16 mouse cellular contexts compared by ENCODE assay signal in the genomic region with DNA sequence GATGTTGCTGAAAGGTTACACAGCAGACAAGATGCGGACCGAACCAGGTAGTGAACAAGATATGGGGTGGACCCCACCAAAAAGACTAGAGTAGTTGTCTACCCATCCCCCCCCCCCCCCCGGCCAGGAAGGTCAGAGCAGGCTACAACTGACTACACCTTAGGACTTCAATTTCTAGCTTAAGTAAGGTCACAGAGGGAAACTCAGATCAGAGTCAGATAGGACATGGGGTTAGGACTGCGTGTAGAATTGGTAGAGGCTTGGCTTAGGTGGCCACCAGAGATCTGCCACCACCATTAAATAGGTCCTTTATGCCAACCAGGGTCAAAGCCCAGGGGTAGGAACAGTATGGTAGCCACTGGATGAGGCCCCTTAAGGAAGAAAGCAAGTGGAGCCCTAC. TPM values are rescaled to one million over a fixed set of nuclear protein-coding genes. Genes with fewer than 3 reads are reported as not detected.
DNase-seq lines count a peak whose midpoint lies in the region; ATAC-seq and TF ChIP-seq lines count a peak whose summit lies in the region.
"Not testable (repeated sequence)": the region's sequence is repeated elsewhere in the genome, so short reads cannot be mapped to it uniquely, and the experiment has no call there.
"Had no signal": no experiment of that assay in that cellular context is flagged by ENCODE, and none has a peak within 500 bp of the region (broad histone marks: within the 10 kb centered on the region; RNA-seq: fewer than 3 reads in every experiment).

No protein-coding gene starts in this region.

- H3K9me3 ChIP-seq in embryonic facial prominence, embryonic 12.5 days: peaks cover 52% of the 10 kb centered on the region
- peaks cover 43% of the 10 kb centered on the region for H3K9me3 ChIP-seq in forebrain, embryonic 15.5 days
- H3K9me3 ChIP-seq in heart, embryonic 15.5 days (replicated peaks): peaks cover 19% of the 10 kb centered on the region
- H3K9me3 ChIP-seq in hindbrain, embryonic 13.5 days: peaks cover 57% of the 10 kb centered on the region
- H3K9me3 ChIP-seq in limb, embryonic 13.5 days: peaks cover 54% of the 10 kb centered on the region
- peaks cover 26% of the 10 kb centered on the region for H3K9me3 ChIP-seq in lung, postnatal 0 days (ENCODE audit: low read length)
- peaks cover 47% of the 10 kb centered on the region for H3K9me3 ChIP-seq in midbrain, embryonic 14.5 days (ENCODE audit: control insufficient read depth, low read length)

- H3K9ac ChIP-seq in embryonic facial prominence, embryonic 12.5 days; forebrain, embryonic 15.5 days (replicated peaks); heart, embryonic 15.5 days; hindbrain, embryonic 13.5 days; limb, embryonic 13.5 days; lung, postnatal 0 days (replicated peaks; ENCODE audit: low read depth); midbrain, embryonic 14.5 days (replicated peaks; ENCODE audit: low read length): not testable (repeated sequence)

- not testable (repeated sequence) for H3K36me3 ChIP-seq in embryonic facial prominence, embryonic 12.5 days; forebrain, embryonic 15.5 days; heart, embryonic 15.5 days; hindbrain, embryonic 13.5 days; limb, embryonic 13.5 days; lung, postnatal 0 days (ENCODE audit: insufficient read depth, low read length); midbrain, embryonic 14.5 days (ENCODE audit: control insufficient read depth, insufficient read depth, low read length)

- not testable (repeated sequence) for TF ChIP-seq CTCF in lung, postnatal 0 days (IDR thresholded peaks at IDR 0.05)

- H3K27ac ChIP-seq in embryonic facial prominence, embryonic 12.5 days; forebrain, embryonic 15.5 days (replicated peaks); heart, embryonic 15.5 days; hindbrain, embryonic 13.5 days; limb, embryonic 13.5 days; lung, postnatal 0 days (ENCODE audit: low read length); midbrain, embryonic 14.5 days (replicated peaks; ENCODE audit: low read depth, low read length): not testable (repeated sequence)

- not testable (repeated sequence) for TF ChIP-seq EP300 in lung, postnatal 0 days (IDR thresholded peaks at IDR 0.05)

- not testable (repeated sequence) for H3K27me3 ChIP-seq in embryonic facial prominence, embryonic 12.5 days; forebrain, embryonic 15.5 days; heart, embryonic 15.5 days; hindbrain, embryonic 13.5 days; limb, embryonic 13.5 days; lung, postnatal 0 days (replicated peaks; ENCODE audit: insufficient read depth, low read length); midbrain, embryonic 14.5 days (ENCODE audit: control insufficient read depth, insufficient read depth, low read length)

- 0 out of 2 replicates have a peak, but pooled peaks have one; percentile 49 for ATAC-seq in embryonic facial prominence, embryonic 12.5 days (ENCODE audit: insufficient number of reproducible peaks, insufficient read depth, low FRiP score, low TSS enrichment)
- 0 out of 2 replicates have a peak, but pooled peaks have one; percentile 23 for ATAC-seq in forebrain, embryonic 15.5 days (replicated peaks)
- ATAC-seq in heart, embryonic 15.5 days (replicated peaks; ENCODE audit: insufficient number of reproducible peaks, insufficient read depth, low FRiP score, low read depth): 0 out of 2 replicates have a peak, but pooled peaks have one; percentile 3
- 0 out of 2 replicates have a peak, but pooled peaks have one; percentile 26 for ATAC-seq in hindbrain, embryonic 13.5 days (ENCODE audit: low FRiP score)
- peak; percentile 41 for ATAC-seq in limb, embryonic 13.5 days (ENCODE audit: low FRiP score, low read depth)
- ATAC-seq in lung, postnatal 0 days: peak; percentile 24; the same call in 1 of the 2 replicates
- ATAC-seq in midbrain, embryonic 14.5 days (ENCODE audit: low FRiP score, low TSS enrichment): 0 out of 2 replicates have a peak, but pooled peaks have one; percentile 9

- not testable (repeated sequence) for H3K4me2 ChIP-seq in embryonic facial prominence, embryonic 12.5 days (replicated peaks); forebrain, embryonic 15.5 days (replicated peaks); heart, embryonic 15.5 days; hindbrain, embryonic 13.5 days; limb, embryonic 13.5 days (replicated peaks); lung, postnatal 0 days (replicated peaks; ENCODE audit: low read depth, low read length); midbrain, embryonic 14.5 days (ENCODE audit: low read length)

- DNase-seq in lung, postnatal 0 days (ENCODE audit: low spot score); midbrain, embryonic 14.5 days: not testable (repeated sequence)

- not testable (repeated sequence) for H3K4me1 ChIP-seq in embryonic facial prominence, embryonic 12.5 days; forebrain, embryonic 15.5 days; heart, embryonic 15.5 days (replicated peaks); hindbrain, embryonic 13.5 days (replicated peaks); limb, embryonic 13.5 days; lung, postnatal 0 days (ENCODE audit: insufficient read depth, low read depth, low read length); midbrain, embryonic 14.5 days (ENCODE audit: control insufficient read depth, insufficient read depth, low read length)

- WGBS in embryonic facial prominence, embryonic 12.5 days: 80% methylated on average over 4 of the region's 4 CpGs
- 86% methylated on average over 4 of the region's 4 CpGs for WGBS in forebrain, embryonic 15.5 days
- 71% methylated on average over 4 of the region's 4 CpGs for WGBS in heart, embryonic 15.5 days
- 86% methylated on average over 4 of the region's 4 CpGs for WGBS in hindbrain, embryonic 13.5 days
- 80% methylated on average over 4 of the region's 4 CpGs for WGBS in limb, embryonic 13.5 days
- WGBS in lung, postnatal 0 days: 74% methylated on average over 4 of the region's 4 CpGs
- WGBS in midbrain, embryonic 14.5 days: 81% methylated on average over 4 of the region's 4 CpGs

- H3K4me3 ChIP-seq in embryonic facial prominence, embryonic 12.5 days; forebrain, embryonic 15.5 days; heart, embryonic 15.5 days; hindbrain, embryonic 13.5 days; limb, embryonic 13.5 days; lung, postnatal 0 days (ENCODE audit: low read depth, low read length); midbrain, embryonic 14.5 days (replicated peaks; ENCODE audit: low read depth, low read length): not testable (repeated sequence)

RNA-seq across cellular contexts. Expression of a gene that starts 9.4 kb away (rescaled TPM):
- not detected in 2 replicates for polyA plus RNA-seq in embryonic facial prominence, embryonic 12.5 days (2016; fragmentation: Nextera tagmentation; extraction: Ambion mirVana)
- not detected in 2 replicates for polyA plus RNA-seq in forebrain, embryonic 15.5 days (2015; fragmentation: Nextera tagmentation; extraction: Ambion mirVana)
- polyA plus RNA-seq in heart, embryonic 15.5 days (2015; fragmentation: Nextera tagmentation; extraction: Ambion mirVana): not detected in 2 replicates
- not detected in 2 replicates for polyA plus RNA-seq in hindbrain, embryonic 13.5 days (2015; fragmentation: Nextera tagmentation; extraction: Ambion mirVana)
- not detected in 2 replicates for polyA plus RNA-seq in limb, embryonic 13.5 days (2015; fragmentation: Nextera tagmentation; extraction: Ambion mirVana)
- polyA plus RNA-seq in lung, postnatal 0 days (2015; fragmentation: Nextera tagmentation; extraction: Ambion mirVana): not detected in 2 replicates
- not detected in 2 replicates for polyA plus RNA-seq in midbrain, embryonic 14.5 days (2014; fragmentation: Nextera tagmentation; extraction: Ambion mirVana)
- polyA plus RNA-seq: brain, embryonic 14.5 days; C2C12; cortical plate, adult 2 months; embryonic facial prominence, embryonic 13.5 days; forebrain, embryonic 16.5 days; frontal cortex, adult 2 months; heart, embryonic 10.5 days; hindbrain, embryonic 16.5 days; inflammation-experienced regulatory T-cells, adult 6 months had no signal

RNA-seq across cellular contexts. Expression of a gene that starts 18.5 kb away (rescaled TPM):
- polyA plus RNA-seq in embryonic facial prominence, embryonic 12.5 days (2016; fragmentation: Nextera tagmentation; extraction: Ambion mirVana): not detected in 2 replicates
- not detected in 2 replicates for polyA plus RNA-seq in forebrain, embryonic 15.5 days (2015; fragmentation: Nextera tagmentation; extraction: Ambion mirVana)
- not detected in 2 replicates for polyA plus RNA-seq in heart, embryonic 15.5 days (2015; fragmentation: Nextera tagmentation; extraction: Ambion mirVana)
- not detected in 2 replicates for polyA plus RNA-seq in hindbrain, embryonic 13.5 days (2015; fragmentation: Nextera tagmentation; extraction: Ambion mirVana)
- polyA plus RNA-seq in limb, embryonic 13.5 days (2015; fragmentation: Nextera tagmentation; extraction: Ambion mirVana): not detected in 2 replicates
- not detected in 2 replicates for polyA plus RNA-seq in lung, postnatal 0 days (2015; fragmentation: Nextera tagmentation; extraction: Ambion mirVana)
- polyA plus RNA-seq in midbrain, embryonic 14.5 days (2014; fragmentation: Nextera tagmentation; extraction: Ambion mirVana): not detected in 2 replicates
- polyA plus RNA-seq: brain, embryonic 14.5 days; C2C12; cortical plate, adult 2 months; embryonic facial prominence, embryonic 13.5 days; forebrain, embryonic 16.5 days; frontal cortex, adult 2 months; heart, embryonic 10.5 days; hindbrain, embryonic 16.5 days; inflammation-experienced regulatory T-cells, adult 6 months had no signal
